Mouse (Mus musculus): ENCODE results near the gene Hbq1a.
"Not testable (repeated sequence)": the region's sequence is repeated elsewhere in the genome, so short reads cannot be mapped to it uniquely, and the experiment has no call there.

Gene Hbq1a

DNA sequence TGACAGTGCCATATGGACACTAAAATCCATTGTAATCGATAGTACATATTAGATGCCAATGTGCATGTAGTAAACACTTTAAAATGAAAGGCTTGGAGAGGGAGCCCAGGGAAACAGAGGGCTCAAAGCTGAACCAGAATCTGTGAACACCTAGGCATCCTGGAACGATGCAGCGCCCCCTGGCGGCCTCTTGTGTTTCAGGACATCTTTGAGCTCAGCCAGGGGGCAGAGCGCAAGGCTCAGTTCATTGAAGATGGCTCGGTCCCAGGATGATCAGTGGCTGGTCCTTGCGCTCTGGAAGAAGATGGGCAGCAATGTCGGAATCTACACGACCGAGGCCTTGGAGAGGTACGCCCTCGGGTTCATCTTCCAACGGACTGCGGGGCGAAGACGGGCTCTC is at the start of gene Hbq1a:
Hbq1a (plus strand) TSS at position 205 of the 400 bp plus-strand sequence.
- DNase-seq (ENCODE audit: low read depth): not testable (repeated sequence)

DNA sequence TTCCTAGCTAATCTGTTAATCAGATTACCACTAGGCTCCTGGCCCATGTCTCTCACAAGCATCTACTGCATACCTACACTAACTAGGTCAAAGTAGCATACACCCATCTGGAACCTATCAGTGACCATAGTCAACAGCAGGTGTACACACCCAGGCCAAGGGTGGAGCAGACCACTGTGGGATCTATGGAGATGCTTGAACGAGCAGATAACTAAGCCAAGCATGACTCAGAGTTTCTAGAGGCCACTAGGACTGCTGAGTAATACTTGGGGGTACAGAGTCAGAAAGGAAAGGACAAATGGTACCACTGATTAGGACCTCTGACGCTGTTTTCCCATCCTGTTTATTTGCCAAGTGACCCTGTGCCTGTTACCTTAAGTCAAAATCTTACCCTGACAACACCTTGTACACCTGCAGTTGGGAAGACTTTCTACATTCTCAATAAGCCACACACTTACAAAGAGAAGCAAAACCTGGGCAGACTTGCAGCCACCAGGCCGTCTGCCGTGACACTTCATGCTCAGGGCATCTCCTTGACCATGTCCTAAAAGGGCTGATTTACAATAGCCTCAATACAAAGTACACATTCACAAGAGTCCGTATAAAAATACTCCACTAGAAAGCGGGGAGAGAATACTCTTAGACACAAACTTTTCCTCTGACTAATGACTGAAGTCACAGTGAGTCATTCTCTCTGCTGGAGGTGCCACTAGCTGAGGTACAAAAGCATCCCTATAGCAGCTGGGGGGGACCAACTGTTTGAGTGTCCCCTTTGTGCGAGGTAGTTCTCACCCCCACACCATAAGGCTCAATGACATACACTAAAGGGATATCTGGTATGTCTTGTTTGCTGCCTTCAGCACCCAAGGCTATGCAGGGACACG is 48.7 kb upstream of the Hbq1a start:
- no peak for DNase-seq (ENCODE audit: low read depth)

DNA sequence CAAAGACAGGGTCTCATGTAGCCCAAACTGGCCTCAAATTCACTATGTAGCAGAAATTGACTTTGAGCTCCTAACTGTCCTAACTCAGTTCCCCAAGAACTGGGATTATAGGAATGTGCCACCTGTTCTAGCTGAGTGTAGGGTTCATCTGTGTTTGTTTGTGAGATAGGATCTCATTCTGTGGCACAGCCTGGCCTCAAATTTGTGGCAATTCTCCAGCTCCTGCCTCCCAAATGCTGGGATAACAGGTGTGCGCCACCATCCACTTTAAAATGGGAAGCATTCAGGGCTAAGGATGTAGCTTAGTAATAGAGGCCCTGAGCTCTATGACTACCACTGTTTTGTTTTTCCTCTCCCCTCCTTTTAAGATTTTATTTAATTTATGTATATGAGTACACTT is 46.7 kb upstream of the Hbq1a start:
- DNase-seq (ENCODE audit: low read depth): no peak

DNA sequence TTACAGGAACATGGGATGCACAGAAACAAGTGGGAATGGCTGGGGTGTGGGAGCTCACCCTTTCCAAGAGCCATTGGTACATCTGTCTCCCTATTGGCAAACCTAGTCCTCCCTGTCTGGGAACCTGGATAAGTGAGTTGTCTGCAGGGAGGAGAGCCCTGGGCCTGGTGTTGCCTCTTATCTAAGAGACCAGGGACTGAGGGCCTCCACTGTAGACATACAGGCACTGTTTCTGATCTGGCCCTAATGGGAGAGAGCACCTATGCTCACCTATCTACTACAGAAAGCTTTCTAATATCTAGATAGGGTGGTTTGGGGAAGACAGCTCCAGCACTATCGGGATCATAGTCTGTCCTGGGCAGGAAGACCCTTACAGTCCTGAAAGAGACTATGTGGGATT is 43.7 kb upstream of the Hbq1a start:
- DNase-seq (ENCODE audit: low read depth): no peak

DNA sequence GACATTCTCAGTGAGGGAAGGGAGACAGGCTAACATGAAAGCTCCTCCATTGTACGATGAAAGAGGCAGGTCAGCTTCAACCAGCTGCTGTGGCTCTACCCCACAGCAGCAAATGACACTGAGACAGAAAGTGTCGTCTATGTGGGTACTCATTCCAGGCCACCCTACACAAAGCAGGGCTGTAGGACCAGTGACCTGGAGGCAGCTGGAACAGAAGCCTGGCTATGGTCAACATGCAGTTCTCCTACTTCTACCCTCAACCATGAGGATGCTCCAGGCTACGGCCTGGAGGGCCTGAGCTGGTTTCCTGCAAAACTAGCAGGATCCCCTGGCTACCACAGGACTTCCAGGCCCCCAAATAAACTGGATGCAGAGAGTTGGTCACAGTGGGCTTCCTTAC is 43.3 kb upstream of the Hbq1a start:
- DNase-seq (ENCODE audit: low read depth): no peak

DNA sequence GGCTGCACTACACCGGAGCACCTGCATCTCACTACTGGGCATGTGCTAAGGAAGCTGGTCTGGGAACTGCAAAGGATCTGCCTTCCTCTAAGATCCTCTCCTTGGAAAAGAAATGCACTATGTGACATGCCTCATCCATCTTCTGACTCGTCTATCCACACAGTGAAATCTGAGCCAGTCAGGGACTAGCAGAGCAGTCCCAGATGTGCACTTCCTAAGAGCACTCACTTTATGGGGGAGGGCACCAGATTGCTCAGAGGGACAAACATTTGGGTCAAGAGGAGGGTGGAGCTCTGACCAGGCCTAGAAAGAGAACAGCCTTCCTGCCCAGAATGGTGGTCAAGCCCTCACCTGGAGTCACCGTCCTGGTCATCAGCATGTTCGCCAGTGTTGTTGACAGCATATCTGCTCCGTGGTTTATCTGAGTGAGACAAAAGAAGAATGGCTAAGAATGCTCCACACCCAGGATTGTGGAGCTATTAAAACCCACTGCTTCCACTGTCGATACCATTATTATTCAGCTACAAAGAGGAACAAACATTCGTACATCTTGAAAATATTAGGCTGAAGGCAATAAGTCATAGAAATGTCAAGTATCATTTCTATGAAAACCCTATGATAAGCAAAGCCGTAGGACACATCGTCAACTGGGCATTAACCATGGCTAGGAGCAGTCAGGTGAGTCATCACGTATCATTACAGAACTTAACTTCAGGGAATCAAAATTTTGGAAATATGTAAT is 37.0 kb upstream of the Hbq1a start:
- no peak for DNase-seq (ENCODE audit: low read depth)

DNA sequence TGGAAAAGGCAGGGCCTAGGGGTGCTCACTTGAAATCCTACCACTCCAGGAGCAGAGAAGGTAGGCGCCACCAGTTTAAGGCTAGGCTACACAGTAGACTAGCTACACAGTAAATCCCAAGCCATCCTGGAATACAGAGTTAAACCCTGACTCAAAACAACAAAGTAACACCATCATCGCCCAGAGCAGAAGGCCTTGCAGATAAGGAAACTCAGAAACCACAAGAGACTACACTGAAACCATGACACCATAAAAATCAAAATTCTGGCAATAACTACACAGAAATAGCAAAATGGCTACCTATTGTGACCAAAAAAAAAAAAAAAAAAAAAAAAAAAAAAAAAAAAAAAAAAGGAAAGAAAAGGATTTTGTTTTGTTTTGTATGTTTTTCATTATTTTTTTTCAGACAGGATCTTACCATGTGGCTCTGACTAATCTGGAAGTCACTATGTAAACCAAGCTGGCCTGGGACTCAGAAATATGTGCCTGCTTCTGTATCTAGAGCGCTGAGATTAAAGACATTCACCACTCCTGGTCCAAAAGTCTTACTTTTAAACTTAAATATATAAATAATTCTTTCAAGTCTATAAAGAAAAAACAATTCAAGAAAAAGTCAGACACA is 34.6 kb upstream of the Hbq1a start:
- no peak for DNase-seq (ENCODE audit: low read depth)

DNA sequence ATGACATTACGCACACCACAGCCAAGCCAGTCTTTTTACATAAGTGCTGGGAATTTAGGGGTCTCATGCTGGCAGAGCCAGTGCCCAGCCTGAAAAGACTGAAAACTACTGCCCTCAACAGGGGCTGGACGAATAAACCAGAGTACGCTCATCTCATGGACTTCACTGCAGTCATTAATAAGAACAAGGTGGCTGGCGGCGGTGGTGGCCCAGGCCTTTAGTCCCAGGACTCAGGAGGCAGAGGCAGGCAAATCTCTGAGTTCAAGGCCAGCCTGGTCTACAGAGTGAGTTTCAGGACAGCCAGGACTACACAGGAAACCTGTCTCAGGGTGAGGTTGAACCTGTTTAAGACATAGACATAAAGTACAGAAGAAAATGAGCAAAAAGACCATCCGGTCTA is 33.7 kb upstream of the Hbq1a start:
- DNase-seq (ENCODE audit: low read depth): no peak

DNA sequence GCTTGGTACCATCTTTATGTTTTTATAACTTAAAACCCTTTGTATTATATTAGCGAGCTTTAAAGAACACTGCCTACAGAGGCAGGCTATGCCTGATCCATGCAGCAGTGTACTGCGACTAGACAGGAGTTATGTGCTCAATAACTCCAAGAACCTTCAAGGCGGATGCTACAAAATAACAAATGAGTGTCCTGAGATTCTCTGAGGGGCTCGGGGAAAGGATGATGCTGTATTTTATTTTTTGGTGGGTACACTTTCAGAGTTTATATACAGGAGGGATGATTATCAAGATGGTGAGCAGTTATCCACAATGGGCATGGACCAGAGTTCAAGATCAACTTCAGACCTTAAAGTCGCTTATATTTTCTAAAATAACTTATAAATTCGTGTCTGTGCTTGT is 33.1 kb upstream of the Hbq1a start:
- no peak for DNase-seq (ENCODE audit: low read depth)

DNA sequence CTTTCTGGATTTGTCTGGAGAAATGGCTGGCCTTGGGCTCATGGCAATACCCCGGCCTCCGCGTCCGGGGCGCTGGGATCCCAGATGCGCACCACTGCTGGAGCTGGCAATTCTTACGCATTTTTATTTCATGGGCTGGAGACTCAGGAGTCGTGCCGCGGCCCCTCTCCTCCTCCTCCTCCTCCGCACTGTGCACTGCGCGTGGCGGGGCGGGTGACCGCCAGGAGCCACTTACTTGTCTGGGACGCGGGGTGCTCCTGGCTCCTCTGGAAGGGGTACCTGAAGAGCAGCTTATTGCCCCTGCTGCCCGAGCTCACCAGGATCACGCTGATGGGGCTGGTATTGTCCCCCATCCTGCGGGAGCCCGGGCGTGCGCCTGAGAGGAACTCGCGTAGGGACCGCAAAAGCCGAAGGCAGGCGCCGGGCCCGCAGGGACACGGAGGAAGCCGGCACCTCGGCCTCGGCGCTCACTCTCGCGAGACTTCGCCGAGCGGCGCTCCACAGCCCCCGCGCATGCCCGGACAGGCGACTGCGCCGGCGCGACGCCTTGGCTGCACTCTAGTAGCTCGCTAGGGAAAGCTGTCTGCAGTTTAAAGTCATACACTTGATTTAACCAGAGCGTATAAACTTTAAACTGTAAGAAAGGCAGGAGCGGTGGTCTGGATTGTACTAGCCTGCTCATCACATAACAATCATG is 32.5 kb upstream of the Hbq1a start, which contains the start of gene Nprl3:
Nprl3 (minus strand) TSS at position 520 of the 697 bp plus-strand sequence.
- peak; percentile 85 for DNase-seq (ENCODE audit: low read depth)

DNA sequence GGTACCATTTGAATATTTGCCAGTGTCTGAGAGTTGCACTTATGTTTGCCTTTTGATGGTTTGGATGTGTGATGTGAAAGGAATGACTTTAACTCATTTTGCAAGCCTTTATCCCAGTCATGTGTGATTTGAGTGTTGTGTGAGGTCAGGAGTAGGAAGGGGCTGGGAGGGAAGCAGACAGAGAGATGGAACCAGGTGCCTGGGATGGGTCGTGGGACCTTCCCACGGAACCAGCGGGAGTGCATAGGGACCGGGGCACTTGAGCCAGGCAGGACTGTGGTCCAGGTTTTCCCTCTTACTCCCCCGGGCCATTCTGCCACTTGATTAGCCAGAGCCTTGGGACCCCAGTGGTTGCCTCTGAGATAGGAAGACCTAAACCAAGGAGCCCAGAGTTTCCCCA is 31.9 kb upstream of the Hbq1a start:
- no peak for DNase-seq (ENCODE audit: low read depth)

DNA sequence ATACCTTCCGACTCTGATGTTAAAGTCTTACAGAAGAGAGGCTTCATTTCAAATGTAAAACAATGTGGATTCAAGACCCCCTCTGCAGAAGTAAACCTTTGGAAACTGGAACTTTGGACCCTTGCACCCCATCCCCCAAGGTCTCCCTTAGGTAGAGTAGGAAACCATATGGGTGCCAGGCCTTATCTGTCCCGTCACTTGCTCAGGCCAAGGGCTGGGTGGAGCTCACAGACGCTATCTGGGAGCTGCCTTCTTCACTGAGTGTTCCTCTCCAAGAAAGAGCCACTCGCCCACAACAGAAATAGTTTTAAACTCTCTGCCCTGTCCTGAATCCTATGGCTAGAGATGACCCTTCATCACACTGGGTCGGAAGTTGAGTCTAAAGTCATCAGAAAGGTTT is 30.9 kb upstream of the Hbq1a start:
- DNase-seq (ENCODE audit: low read depth): no peak

DNA sequence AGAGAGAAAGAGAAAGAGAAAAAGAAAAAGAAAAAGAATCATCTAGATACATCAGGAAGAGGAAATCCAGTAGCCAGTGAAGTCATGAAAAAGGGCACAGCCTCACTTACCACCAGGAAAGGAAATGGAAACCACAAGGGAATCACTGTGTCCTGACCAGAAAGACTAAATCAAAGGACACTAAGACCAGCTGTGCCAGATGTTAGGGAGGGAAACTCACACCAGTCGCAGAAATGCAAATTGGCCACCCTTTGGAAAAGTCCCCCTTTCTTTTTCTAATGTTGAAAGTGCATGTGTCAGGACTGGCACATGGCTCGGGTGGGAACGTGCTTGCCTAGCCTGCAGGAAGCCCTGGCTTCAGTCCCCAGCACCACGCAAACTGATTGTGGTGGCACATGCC is 28.7 kb upstream of the Hbq1a start:
- DNase-seq (ENCODE audit: low read depth): no peak

DNA sequence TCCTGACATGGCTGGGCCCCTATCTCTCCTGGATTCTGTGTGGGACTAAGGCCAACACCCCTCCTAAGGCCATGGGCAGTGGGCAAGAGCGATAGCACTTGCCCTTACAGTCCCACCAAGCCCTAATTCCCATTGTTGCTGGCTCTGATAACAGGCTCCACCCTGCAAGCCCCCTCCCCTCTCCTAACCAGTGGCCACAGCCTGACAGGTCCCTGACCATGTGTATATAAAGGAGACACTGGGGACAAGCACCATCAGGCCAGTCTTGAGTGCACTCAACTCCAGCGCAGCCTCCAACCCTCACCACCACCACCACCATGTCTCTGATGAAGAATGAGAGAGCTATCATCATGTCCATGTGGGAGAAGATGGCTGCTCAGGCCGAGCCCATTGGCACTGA is 23.5 kb upstream of the Hbq1a start, which contains the start of gene Hba-x:
Hba-x (plus strand) TSS at position 54 of the 400 bp plus-strand sequence.
- DNase-seq (ENCODE audit: low read depth): no peak

DNA sequence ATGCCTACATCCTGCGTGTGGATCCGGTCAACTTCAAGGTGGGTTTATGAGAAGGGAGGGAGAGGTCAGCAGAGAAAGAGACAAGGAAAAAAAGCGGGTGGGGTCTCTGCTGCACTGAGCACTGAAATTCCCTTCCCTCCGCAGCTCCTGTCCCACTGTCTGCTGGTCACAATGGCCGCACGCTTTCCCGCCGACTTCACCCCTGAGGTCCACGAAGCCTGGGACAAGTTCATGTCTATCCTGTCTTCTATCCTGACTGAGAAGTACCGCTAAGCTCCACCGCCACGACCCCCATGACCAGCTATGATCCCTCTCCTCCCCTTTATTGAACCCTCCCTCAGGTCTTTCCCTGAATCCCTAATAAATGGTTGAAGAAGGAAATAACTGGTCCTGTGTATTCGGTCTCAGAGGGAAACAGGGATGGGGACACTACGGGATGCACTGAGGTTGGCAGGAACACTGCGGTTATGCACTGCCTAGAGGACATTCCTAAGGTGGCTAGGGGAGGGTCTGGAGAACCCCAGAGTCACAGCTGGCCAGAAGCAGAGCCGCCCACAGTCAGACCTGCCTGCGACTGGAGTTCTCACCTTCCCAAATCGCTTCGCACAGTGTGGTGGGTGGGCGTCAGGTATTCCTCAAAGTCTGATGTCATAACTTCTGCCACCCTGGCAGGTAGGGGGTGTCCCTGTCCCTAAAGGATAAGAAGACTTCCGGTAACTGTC is 22.0 kb upstream of the Hbq1a start:
- DNase-seq (ENCODE audit: low read depth): no peak

DNA sequence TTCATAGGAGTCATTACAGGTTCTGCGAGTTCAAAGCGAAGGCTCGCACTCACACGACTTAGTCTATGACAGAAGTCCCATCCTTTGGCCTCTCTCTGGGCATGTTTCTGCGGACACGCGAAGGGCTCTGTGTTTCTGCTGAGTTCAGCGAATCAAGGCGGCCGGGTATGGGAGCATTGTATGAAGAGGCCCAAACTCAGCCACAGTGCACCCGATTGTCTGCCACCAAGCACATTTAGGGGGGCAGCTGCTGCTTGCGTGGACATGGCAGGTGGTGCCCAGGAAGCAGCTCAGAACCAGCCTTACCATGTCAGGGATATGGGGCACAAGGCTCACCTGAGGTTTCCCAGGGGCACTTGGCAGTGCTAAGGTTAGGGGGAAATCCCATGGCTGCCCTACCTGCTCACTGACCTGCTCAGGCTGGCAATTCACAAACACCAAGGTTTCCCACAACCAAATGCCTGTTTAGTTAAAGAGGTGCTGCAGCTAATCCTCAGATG is 21.4 kb upstream of the Hbq1a start:
- no peak for DNase-seq (ENCODE audit: low read depth)

DNA sequence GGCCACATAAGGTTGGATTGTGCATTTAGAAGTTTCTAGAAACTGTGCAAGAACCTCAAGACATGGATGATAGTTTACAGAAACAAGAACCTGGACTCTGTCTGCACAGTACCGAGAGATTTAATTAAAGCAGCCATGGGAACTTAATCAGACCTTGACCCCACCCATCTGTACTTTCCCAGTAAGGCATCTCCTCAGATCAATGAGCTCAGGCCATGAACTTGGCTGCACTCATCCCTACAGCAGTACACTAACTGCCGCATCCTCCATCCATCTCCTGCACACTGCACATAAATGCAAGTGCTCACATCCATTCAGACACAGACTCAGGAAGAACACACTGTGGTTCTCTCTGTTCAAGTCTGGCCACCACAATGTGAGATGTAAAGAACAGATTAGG is 19.2 kb upstream of the Hbq1a start:
- no peak for DNase-seq (ENCODE audit: low read depth)

DNA sequence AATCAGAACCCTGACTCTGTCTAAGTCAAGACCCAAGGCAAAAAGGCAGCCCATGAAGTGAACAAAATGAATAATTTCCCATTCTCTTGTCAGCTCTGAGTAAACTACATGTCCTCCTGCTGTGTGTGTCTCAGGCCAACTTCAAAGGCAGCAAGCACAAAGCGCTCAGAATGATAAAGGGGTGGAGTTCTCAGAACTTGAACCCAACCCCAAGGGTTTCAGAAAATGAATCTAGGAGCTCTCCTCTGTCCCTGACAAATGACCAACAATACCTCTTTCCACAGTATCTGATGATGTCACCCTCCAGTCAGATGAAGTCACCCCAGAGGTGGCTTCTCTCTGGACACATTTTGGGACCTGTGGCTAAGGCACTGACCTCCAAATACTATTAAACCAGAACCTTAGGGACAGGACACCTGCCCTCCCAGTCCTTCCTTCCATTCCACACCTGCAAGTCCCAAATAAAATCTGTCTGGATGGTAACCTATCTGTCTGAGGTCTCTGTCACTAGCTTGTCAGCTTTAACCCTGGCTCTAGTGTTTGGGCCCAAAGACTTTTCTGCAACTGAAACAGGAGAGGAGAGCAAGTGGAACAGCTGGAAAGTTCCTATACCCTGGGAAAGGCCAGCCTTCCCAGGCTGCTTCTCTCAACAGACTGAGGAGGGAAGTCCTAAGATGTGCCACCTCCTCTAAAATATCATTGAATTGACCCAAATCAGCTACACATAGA is 18.3 kb upstream of the Hbq1a start:
- DNase-seq (ENCODE audit: low read depth): no peak

DNA sequence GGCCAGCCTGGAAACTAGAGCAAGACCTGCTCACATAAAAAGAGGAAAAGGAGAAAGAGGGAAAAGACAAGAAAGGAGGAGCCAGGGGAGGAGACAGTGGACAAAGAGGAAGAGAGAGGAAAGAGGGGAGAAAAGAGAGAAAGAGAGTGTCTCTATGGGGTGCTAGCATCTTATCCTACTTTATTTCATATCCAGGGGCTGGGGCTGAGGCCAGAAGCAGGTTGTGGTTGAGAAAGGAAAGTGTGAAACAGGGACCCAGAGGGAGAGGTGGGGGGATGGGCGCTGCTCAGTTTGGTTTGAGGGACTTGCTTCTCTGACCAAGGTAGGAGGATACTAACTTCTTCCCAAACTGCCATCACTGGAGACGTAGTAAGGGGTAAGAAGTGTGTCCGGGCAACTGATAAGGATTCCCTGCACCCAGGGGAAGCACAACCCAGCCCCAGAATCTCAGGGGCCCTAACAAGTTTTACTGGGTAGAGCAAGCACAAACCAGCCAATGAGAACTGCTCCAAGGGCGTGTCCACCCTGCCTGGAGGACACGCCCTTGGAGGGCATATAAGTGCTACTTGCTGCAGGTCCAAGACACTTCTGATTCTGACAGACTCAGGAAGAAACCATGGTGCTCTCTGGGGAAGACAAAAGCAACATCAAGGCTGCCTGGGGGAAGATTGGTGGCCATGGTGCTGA is 16.6 kb upstream of the Hbq1a start, which contains the start of gene Hba-a1:
Hba-a1 (plus strand) TSS at position 421 of the 687 bp plus-strand sequence.
- DNase-seq (ENCODE audit: low read depth): not testable (repeated sequence)

DNA sequence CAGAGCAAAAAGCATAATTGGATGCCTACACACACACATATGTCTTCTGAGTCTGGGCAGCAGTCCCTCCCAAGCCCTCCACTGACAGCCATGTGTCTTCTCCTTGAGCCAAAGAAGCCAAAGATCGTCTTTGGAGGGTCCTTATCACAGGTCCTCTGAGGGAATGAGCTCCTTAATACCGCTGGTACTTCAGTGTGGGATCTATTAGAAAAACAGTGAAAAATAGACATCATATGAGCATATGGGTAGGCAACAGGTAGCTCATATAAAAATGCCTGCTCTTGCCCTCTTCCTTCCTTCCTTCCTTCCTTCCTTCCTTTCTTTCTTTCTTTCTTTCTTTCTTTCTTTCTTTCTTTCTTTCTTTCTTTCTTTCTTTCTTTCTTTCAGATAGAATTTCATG is 15.3 kb upstream of the Hbq1a start:
- DNase-seq (ENCODE audit: low read depth): not testable (repeated sequence)
